Mouse (Mus musculus): ENCODE data around the gene Galk1. TPM values are rescaled to one million over a fixed set of nuclear protein-coding genes. Genes with fewer than 3 reads are reported as not detected.
"Not testable (repeated sequence)": the region's sequence is repeated elsewhere in the genome, so short reads cannot be mapped to it uniquely, and the experiment has no call there.

The Galk1 gene
- polyA plus RNA-seq, 1 experiment from 2014 or later = 166 TPM

- no peak overlapping the region for H3K4me2 ChIP-seq (replicated peaks; ENCODE audit: low read depth, low read length)
- H3K4me3 ChIP-seq (ENCODE audit: low read length) = no peak overlapping the region
- peaks cover 18% of the 10 kb centered on the region; the same call in 1 of the 2 replicates for H3K36me3 ChIP-seq (ENCODE audit: control insufficient read depth, insufficient read depth, low read length)
- WGBS = 68% methylated on average over 2 of the region's 2 CpGs
- no peak for ATAC-seq (ENCODE audit: low FRiP score, low TSS enrichment)
- no peaks in the 10 kb centered on the region for H3K27me3 ChIP-seq (ENCODE audit: control insufficient read depth, insufficient read depth, low read length)
- H3K9ac ChIP-seq (ENCODE audit: low read depth, low read length) = no peak overlapping the region
- 0 out of 2 replicates have a peak, but pooled peaks cover 1% of the 10 kb centered on the region for H3K4me1 ChIP-seq (ENCODE audit: control insufficient read depth, insufficient read depth, low read length)
- no peaks in the 10 kb centered on the region for H3K9me3 ChIP-seq (ENCODE audit: control insufficient read depth, low read length)
- H3K27ac ChIP-seq (ENCODE audit: low read depth, low read length) = 0 out of 2 replicates have a peak overlapping the region, but pooled peaks have one; percentile 17
These were observed 7.5 kb upstream of the Galk1 start for GRCm38 (mm10) chr11:116019976-116020411.

DNA sequence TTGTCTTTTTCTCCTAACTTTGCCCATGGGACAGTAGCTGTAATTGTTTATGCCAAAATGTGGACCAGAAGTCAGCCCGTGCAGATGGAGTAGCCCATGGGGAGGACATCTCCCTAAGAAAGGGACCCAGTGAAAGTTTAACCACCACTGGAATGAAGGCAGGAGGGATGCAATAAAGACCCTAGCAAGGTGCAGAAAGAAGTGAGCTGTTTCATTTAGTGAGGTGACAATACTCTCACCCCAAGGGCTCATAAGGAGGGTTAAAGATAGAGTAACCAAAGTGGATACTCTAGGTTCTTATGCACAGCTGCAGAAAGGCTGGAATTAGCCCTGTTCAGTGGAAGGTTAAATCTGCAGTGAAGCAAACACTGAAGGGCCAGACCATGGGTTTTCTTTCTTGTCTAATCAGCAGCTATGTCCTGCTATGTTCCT lies 6.9 kb upstream of the Galk1 start:
- Histone ChIP-seq H3K4me2 (replicated peaks; ENCODE audit: low read depth, low read length) (no peak overlapping the region), H3K9me3 (ENCODE audit: control insufficient read depth, low read length) (no peaks in the 10 kb centered on the region), H3K9ac (ENCODE audit: low read depth, low read length) (no peak overlapping the region), H3K27me3 (ENCODE audit: control insufficient read depth, insufficient read depth, low read length) (no peaks in the 10 kb centered on the region), H3K36me3 (ENCODE audit: control insufficient read depth, insufficient read depth, low read length) (peaks cover 18% of the 10 kb centered on the region; the same call in 1 of the 2 replicates), H3K4me3 (ENCODE audit: low read length) (no peak overlapping the region), H3K27ac (ENCODE audit: low read depth, low read length) (no peak overlapping the region), H3K4me1 (ENCODE audit: control insufficient read depth, insufficient read depth, low read length) (no peaks in the 10 kb centered on the region)
- ATAC-seq (ENCODE audit: low FRiP score, low TSS enrichment) = no peak
- 38% methylated on average over 1 of the region's 1 CpGs for WGBS

DNA sequence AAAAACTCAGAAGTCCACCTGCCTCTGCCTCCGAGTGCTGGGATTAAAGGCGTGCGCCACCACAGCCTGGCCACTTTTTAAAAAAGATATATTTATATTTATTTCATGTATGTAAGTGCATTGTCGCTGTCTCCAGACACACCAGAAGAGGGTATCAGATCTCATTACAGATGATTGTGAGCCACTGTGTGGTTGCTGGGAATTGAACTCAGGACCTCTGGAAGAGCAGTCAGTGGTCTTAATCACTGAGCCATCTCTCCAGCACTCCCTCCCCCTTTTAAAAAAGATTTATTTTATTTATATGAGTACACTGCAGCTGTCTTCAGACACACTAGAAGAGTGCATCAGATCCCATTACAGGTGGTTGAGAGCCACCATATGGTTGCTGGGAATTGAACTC lies 6.3 kb upstream of the Galk1 start:
- peaks cover 18% of the 10 kb centered on the region; the same call in 1 of the 2 replicates for H3K36me3 ChIP-seq (ENCODE audit: control insufficient read depth, insufficient read depth, low read length)
- WGBS = 88% methylated on average over 4 of the region's 4 CpGs
- H3K4me2 ChIP-seq (replicated peaks; ENCODE audit: low read depth, low read length); H3K9me3 ChIP-seq (ENCODE audit: control insufficient read depth, low read length); H3K4me3 ChIP-seq (ENCODE audit: low read length); H3K9ac ChIP-seq (ENCODE audit: low read depth, low read length); ATAC-seq (ENCODE audit: low FRiP score, low TSS enrichment); H3K27ac ChIP-seq (ENCODE audit: low read depth, low read length); H3K27me3 ChIP-seq (ENCODE audit: control insufficient read depth, insufficient read depth, low read length); H3K4me1 ChIP-seq (ENCODE audit: control insufficient read depth, insufficient read depth, low read length): not testable (repeated sequence)

DNA sequence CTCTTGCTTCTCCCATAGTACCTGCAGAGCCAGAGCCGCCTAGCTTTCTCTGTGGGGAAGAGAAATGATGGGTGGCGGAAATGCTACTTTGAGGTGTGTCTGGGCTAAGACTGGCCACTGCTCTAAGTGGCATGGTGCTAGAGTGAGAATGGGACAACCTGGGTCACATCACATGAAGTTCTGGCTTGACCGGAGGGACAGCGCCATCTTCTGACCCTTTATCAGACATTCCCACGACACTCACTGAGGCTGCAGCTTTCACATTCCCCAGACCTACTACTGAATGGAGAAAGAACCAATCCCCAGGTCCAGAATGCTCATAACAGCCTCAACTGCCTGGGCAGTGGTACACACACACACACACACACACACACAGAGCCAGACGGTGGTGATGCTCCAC lies 5.6 kb upstream of the Galk1 start:
- H3K4me2 ChIP-seq (replicated peaks; ENCODE audit: low read depth, low read length) = no peak overlapping the region
- no peak overlapping the region for H3K27ac ChIP-seq (ENCODE audit: low read depth, low read length)
- no peaks in the 10 kb centered on the region for H3K4me1 ChIP-seq (ENCODE audit: control insufficient read depth, insufficient read depth, low read length)
- 33% methylated on average over 6 of the region's 6 CpGs for WGBS
- H3K9ac ChIP-seq (ENCODE audit: low read depth, low read length) = no peak overlapping the region
- no peak overlapping the region for H3K4me3 ChIP-seq (ENCODE audit: low read length)
- H3K9me3 ChIP-seq (ENCODE audit: control insufficient read depth, low read length) = no peaks in the 10 kb centered on the region
- ATAC-seq (ENCODE audit: low FRiP score, low TSS enrichment) = 0 out of 2 replicates have a peak, but pooled peaks have one; percentile 25
- H3K27me3 ChIP-seq (ENCODE audit: control insufficient read depth, insufficient read depth, low read length) = no peaks in the 10 kb centered on the region
- H3K36me3 ChIP-seq (ENCODE audit: control insufficient read depth, insufficient read depth, low read length) = peaks cover 15% of the 10 kb centered on the region; the same call in 1 of the 2 replicates

- Histone ChIP-seq H3K9ac (ENCODE audit: low read depth, low read length) (no peak overlapping the region), H3K36me3 (ENCODE audit: control insufficient read depth, insufficient read depth, low read length) (peaks cover 8% of the 10 kb centered on the region; the same call in 1 of the 2 replicates), H3K4me1 (ENCODE audit: control insufficient read depth, insufficient read depth, low read length) (0 out of 2 replicates have a peak, but pooled peaks cover 6% of the 10 kb centered on the region), H3K27me3 (ENCODE audit: control insufficient read depth, insufficient read depth, low read length) (no peaks in the 10 kb centered on the region), H3K4me3 (ENCODE audit: low read length) (no peak overlapping the region), H3K4me2 (replicated peaks; ENCODE audit: low read depth, low read length) (no peak overlapping the region), H3K9me3 (ENCODE audit: control insufficient read depth, low read length) (no peaks in the 10 kb centered on the region), H3K27ac (ENCODE audit: low read depth, low read length) (no peak overlapping the region)
- 52% methylated on average over 8 of the region's 8 CpGs for WGBS
- ATAC-seq (ENCODE audit: low FRiP score, low TSS enrichment) = no peak
These were observed 2.3 kb upstream of the Galk1 start for GRCm38 (mm10) chr11:116014821-116015220.

DNA sequence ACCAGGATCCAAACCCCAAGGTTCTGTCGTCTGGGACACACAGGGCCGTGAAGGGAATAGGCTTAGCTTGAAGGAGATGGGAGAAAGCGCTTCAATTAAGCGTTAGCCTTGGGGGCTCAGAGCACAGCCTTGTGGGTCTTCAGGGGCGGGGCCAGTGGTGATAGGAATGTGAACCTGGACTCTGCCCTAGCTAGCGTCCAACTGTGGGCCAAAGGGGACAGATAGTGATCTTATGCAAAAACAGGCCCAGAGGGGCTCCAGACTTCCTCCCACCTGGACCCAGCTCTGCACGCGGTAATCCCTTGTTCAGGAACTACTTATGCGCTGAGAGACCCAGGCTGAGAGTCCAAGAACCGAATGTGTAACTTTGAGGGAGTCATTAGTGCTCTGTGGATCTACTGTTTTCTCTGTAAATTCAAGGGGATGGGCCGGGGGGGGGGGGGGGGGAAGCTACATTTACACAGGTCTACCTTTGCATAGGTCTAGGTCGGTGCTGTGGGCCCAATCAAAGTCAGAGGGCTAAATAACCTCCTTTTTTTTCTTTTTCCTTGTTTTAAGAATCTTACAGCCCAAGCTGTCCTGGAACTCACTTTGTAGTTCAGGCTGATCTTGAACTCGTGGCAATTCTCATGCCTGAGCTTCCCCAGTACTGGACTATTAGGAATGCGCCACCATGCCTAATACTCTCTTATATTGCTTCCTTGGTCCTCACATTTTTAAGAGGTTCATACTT lies 824 bp downstream of the Galk1 start:
- no peaks in the 10 kb centered on the region for H3K9me3 ChIP-seq (ENCODE audit: control insufficient read depth, low read length)
- H3K27ac ChIP-seq (ENCODE audit: low read depth, low read length) = peak overlapping the region; percentile 87
- peaks cover 33% of the 10 kb centered on the region for H3K36me3 ChIP-seq (ENCODE audit: control insufficient read depth, insufficient read depth, low read length)
- peak overlapping the region; percentile 89 for H3K4me2 ChIP-seq (replicated peaks; ENCODE audit: low read depth, low read length)
- ATAC-seq (ENCODE audit: low FRiP score, low TSS enrichment) = peak; percentile 18; the same call in 1 of the 2 replicates
- 0 out of 2 replicates have a peak, but pooled peaks cover 6% of the 10 kb centered on the region for H3K4me1 ChIP-seq (ENCODE audit: control insufficient read depth, insufficient read depth, low read length)
- WGBS = 26% methylated on average over 13 of the region's 14 CpGs
- no peaks in the 10 kb centered on the region for H3K27me3 ChIP-seq (ENCODE audit: control insufficient read depth, insufficient read depth, low read length)
- peak overlapping the region; percentile 88 for H3K9ac ChIP-seq (ENCODE audit: low read depth, low read length)
- peak overlapping the region; percentile 80 for H3K4me3 ChIP-seq (ENCODE audit: low read length)

GRCm38 (mm10) chr11:116010948-116011347 lies 1.6 kb downstream of the Galk1 start:
- Histone ChIP-seq H3K27me3 (ENCODE audit: control insufficient read depth, insufficient read depth, low read length) (no peaks in the 10 kb centered on the region), H3K27ac (ENCODE audit: low read depth, low read length) (no peak overlapping the region), H3K4me2 (replicated peaks; ENCODE audit: low read depth, low read length) (no peak overlapping the region), H3K9ac (ENCODE audit: low read depth, low read length) (no peak overlapping the region), H3K9me3 (ENCODE audit: control insufficient read depth, low read length) (no peaks in the 10 kb centered on the region), H3K4me3 (ENCODE audit: low read length) (no peak overlapping the region), H3K4me1 (ENCODE audit: control insufficient read depth, insufficient read depth, low read length) (peaks cover 10% of the 10 kb centered on the region), H3K36me3 (ENCODE audit: control insufficient read depth, insufficient read depth, low read length) (peaks cover 33% of the 10 kb centered on the region)
- ATAC-seq (ENCODE audit: low FRiP score, low TSS enrichment) = no peak
- 80% methylated on average over 5 of the region's 5 CpGs for WGBS

DNA sequence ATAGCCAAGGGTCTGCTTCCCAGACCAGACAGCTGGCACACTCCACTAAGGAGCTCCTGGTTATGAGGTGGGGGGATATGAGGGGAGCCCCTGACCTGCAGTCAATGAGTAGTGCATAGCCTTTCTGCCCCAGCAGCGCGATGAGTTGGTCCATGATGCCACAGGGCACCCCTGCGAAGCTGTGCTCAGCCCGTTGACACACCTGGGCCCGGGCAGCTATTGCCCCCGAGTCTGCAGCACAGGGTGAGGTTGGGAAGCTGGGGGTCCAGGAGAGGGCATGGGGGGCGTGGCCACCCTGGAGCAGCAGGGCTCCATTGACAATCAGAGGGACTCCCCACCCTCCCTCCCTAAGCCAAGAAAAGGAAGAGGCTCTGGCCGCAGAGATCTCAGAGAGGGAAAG lies 2.4 kb downstream of the Galk1 start:
- Histone ChIP-seq H3K27ac (ENCODE audit: low read depth, low read length) (no peak overlapping the region), H3K4me1 (ENCODE audit: control insufficient read depth, insufficient read depth, low read length) (peaks cover 18% of the 10 kb centered on the region), H3K36me3 (ENCODE audit: control insufficient read depth, insufficient read depth, low read length) (peaks cover 33% of the 10 kb centered on the region), H3K9ac (ENCODE audit: low read depth, low read length) (no peak overlapping the region), H3K27me3 (ENCODE audit: control insufficient read depth, insufficient read depth, low read length) (no peaks in the 10 kb centered on the region), H3K4me2 (replicated peaks; ENCODE audit: low read depth, low read length) (no peak overlapping the region), H3K9me3 (ENCODE audit: control insufficient read depth, low read length) (no peaks in the 10 kb centered on the region), H3K4me3 (ENCODE audit: low read length) (no peak overlapping the region)
- no peak for ATAC-seq (ENCODE audit: low FRiP score, low TSS enrichment)
- 97% methylated on average over 8 of the region's 8 CpGs for WGBS

DNA sequence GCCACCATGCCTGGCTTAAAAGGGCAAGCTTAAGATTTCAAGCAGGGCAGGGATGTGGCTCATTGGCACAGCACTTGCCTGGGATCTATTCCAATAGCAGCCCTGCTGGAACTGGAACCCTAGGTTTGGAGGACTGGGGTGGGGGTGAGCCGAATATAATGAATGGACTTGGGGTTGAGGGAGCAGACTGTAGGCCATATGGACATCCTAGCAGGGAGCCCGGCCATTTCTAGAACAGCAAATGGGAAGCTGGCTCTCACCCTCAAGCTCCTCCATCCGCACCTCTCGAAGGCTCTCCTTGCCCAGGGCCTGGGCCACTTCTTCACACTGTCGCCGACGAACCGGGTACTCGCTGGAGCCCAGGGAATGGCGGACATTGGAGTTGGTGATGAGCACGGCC lies 2.9 kb downstream of the Galk1 start:
- no peaks in the 10 kb centered on the region for H3K27me3 ChIP-seq (ENCODE audit: control insufficient read depth, insufficient read depth, low read length)
- H3K27ac ChIP-seq (ENCODE audit: low read depth, low read length) = no peak overlapping the region
- no peaks in the 10 kb centered on the region for H3K9me3 ChIP-seq (ENCODE audit: control insufficient read depth, low read length)
- no peak overlapping the region for H3K9ac ChIP-seq (ENCODE audit: low read depth, low read length)
- ATAC-seq (ENCODE audit: low FRiP score, low TSS enrichment) = no peak
- no peak overlapping the region for H3K4me3 ChIP-seq (ENCODE audit: low read length)
- H3K36me3 ChIP-seq (ENCODE audit: control insufficient read depth, insufficient read depth, low read length) = peaks cover 33% of the 10 kb centered on the region
- H3K4me1 ChIP-seq (ENCODE audit: control insufficient read depth, insufficient read depth, low read length) = peaks cover 23% of the 10 kb centered on the region
- no peak overlapping the region for H3K4me2 ChIP-seq (replicated peaks; ENCODE audit: low read depth, low read length)
- 94% methylated on average over 11 of the region's 11 CpGs for WGBS
